Mouse (Mus musculus) olfactory bulb, adult 2 months (tissue): ENCODE data around the gene Stx4a. TPM values are rescaled to one million over a fixed set of nuclear protein-coding genes. Genes with fewer than 3 reads are reported as not detected.

Experiments used
- H3K27ac ChIP-seq: fragments of 200-500 bp; 2 replicates; pipeline ENCODE4 v1.5.1; 2012; ENCODE audit warnings: low read depth, low read length; ENCODE audit not compliant: insufficient read depth
- H3K4me1 ChIP-seq: fragments of 200-500 bp; 2 replicates; pipeline ENCODE4 v1.6.1; 2012; ENCODE audit warnings: low read length; ENCODE audit not compliant: control insufficient read depth, insufficient read depth
- H3K4me3 ChIP-seq: fragments of 200-500 bp; 2 replicates; pipeline ENCODE4 v1.5.1; 2012; ENCODE audit warnings: mild to moderate bottlenecking, low read depth, low read length, moderate library complexity; ENCODE audit not compliant: insufficient read depth
- CTCF ChIP-seq: fragments of 200-500 bp; IDR thresholded peaks from 2 replicates; pipeline ENCODE4 v1.5.1; 2012; ENCODE audit warnings: low read depth, mild to moderate bottlenecking, low read length, moderate library complexity; ENCODE audit not compliant: insufficient read depth
- POLR2A ChIP-seq: fragments of 200-500 bp; IDR thresholded peaks from 2 replicates; pipeline ENCODE4 v1.6.1; 2012; ENCODE audit warnings: mild to moderate bottlenecking, low read depth, low read length, moderate library complexity; ENCODE audit not compliant: insufficient read depth
- WGBS: fragments of 180-500 bp; shearing (Covaris S2); methylation state at CpG from one replicate; pipeline ENCODE4 v1.1.7; 2018; 5-methylcytosine and 5-hydroxymethylcytosine counted together
- polyA plus RNA-seq: library from polyadenylated mRNA; stranded (reverse); fragments of >200 nt; gene quantifications from 2 replicates; pipeline ENCODE4 v1.2.4, GENCODE M21; 2012; ENCODE audit warnings: low replicate concordance; ENCODE audit not compliant: missing spikeins, insufficient read depth, insufficient read length

The Stx4a gene
- polyA plus RNA-seq, 1 experiment: not detected

GRCm38 (mm10) chr7:127842001-127842718, 18.1 kb downstream of the Stx4a start:
- TF ChIP-seq POLR2A (no peak), CTCF (no peak)
- Histone ChIP-seq H3K27ac (peak overlapping the region; percentile 81), H3K4me1 (peaks cover 4% of the 10 kb centered on the region), H3K4me3 (peak overlapping the region; percentile 78)
- under 1% methylated on average over 40 of the region's 40 CpGs for WGBS

GRCm38 (mm10) chr7:127849973-127850875, 26.1 kb downstream of the Stx4a start:
- 79% methylated on average over 6 of the region's 6 CpGs for WGBS
- H3K4me1 ChIP-seq: no peaks in the 10 kb centered on the region
- no peak for TF ChIP-seq POLR2A
- TF ChIP-seq CTCF: no peak
- H3K4me3 ChIP-seq: no peak overlapping the region
- no peak overlapping the region for H3K27ac ChIP-seq

- Histone ChIP-seq H3K4me3 (no peak overlapping the region), H3K4me1 (no peaks in the 10 kb centered on the region), H3K27ac (no peak overlapping the region)
- 63% methylated on average over 5 of the region's 5 CpGs for WGBS
- no peak for TF ChIP-seq POLR2A
- no peak for TF ChIP-seq CTCF
Measured at GRCm38 (mm10) chr7:127850906-127851305, 26.8 kb downstream of the Stx4a start.

- Histone ChIP-seq H3K4me1 (no peaks in the 10 kb centered on the region), H3K27ac (no peak overlapping the region), H3K4me3 (no peak overlapping the region)
- TF ChIP-seq POLR2A: no peak
- 98% methylated on average over 6 of the region's 6 CpGs for WGBS
Measured at GRCm38 (mm10) chr7:127858258-127858657, 34.2 kb downstream of the Stx4a start.

- no peak overlapping the region for H3K27ac ChIP-seq
- TF ChIP-seq POLR2A (no peak), CTCF (no peak)
- 91% methylated on average over 12 of the region's 12 CpGs for WGBS
Measured at GRCm38 (mm10) chr7:127866434-127866833, 42.3 kb downstream of the Stx4a start.

GRCm38 (mm10) chr7:127867641-127868040, 43.5 kb downstream of the Stx4a start:
- H3K4me1 ChIP-seq: peaks cover 9% of the 10 kb centered on the region; the same call in 1 of the 2 replicates
- H3K27ac ChIP-seq: no peak overlapping the region
- WGBS: 96% methylated on average over 18 of the region's 18 CpGs
- TF ChIP-seq POLR2A (no peak), CTCF (no peak)
- H3K4me3 ChIP-seq: no peak overlapping the region

More at GRCm38 (mm10) chr7:127866434-127866833, 42.3 kb downstream of the Stx4a start:
- peaks cover 9% of the 10 kb centered on the region; the same call in 1 of the 2 replicates for H3K4me1 ChIP-seq
- H3K4me3 ChIP-seq: no peak overlapping the region

- no peak overlapping the region for H3K27ac ChIP-seq
- TF ChIP-seq CTCF (no peak), POLR2A (no peak)
- WGBS: 28% methylated on average over 3 of the region's 3 CpGs
Measured at GRCm38 (mm10) chr7:127869149-127869810, 45.2 kb downstream of the Stx4a start.

GRCm38 (mm10) chr7:127870136-127870821, 46.2 kb downstream of the Stx4a start:
- Histone ChIP-seq H3K27ac (no peak overlapping the region), H3K4me3 (no peak overlapping the region), H3K4me1 (peaks cover 9% of the 10 kb centered on the region; the same call in 1 of the 2 replicates)
- WGBS: 81% methylated on average over 5 of the region's 5 CpGs
- TF ChIP-seq POLR2A: no peak
- TF ChIP-seq CTCF: no peak

More at GRCm38 (mm10) chr7:127869149-127869810, 45.2 kb downstream of the Stx4a start:
- no peak overlapping the region for H3K4me3 ChIP-seq
- peaks cover 9% of the 10 kb centered on the region; the same call in 1 of the 2 replicates for H3K4me1 ChIP-seq
